Mouse (Mus musculus): ENCODE results near the gene Arhgap15. TPM values are rescaled to one million over a fixed set of nuclear protein-coding genes. Genes with fewer than 3 reads are reported as not detected.

The Arhgap15 gene
- total RNA-seq, 2 experiments from 2014 or later: 10.6 to 11.0 TPM

Other genes starting within 250 kb of the Arhgap15 start
- gene Kynu, start 193.5 kb upstream of the Arhgap15 start, total RNA-seq (2021): not detected

All from layer of hippocampus, postnatal 36 days (tissue).